Mouse (Mus musculus) neural tube, embryonic 14.5 days (tissue): Measurements from ENCODE around the gene Mef2b. TPM values are rescaled to one million over a fixed set of nuclear protein-coding genes. Genes with fewer than 3 reads are reported as not detected.

ENCODE experiments used
- ATAC-seq: fragments of 200-750 bp; cut with Nextera tagmentation; 2 replicates; pipeline ENCODE4 v1.8.0; 2017; ENCODE audit warnings: low read depth, mild to moderate bottlenecking, moderate TSS enrichment, moderate library complexity
- H3K27ac ChIP-seq: fragments of 300-500 bp; sonication (generic); 2 replicates; pipeline ENCODE4 v1.5.1; 2014; ENCODE audit warnings: low read depth, mild to moderate bottlenecking, control low read depth, low read length, moderate library complexity, mixed read lengths
- H3K27me3 ChIP-seq: fragments of 300-500 bp; sonication (generic); 2 replicates; pipeline ENCODE4 v1.6.1; 2014; ENCODE audit warnings: low read length; ENCODE audit not compliant: control insufficient read depth, insufficient read depth
- H3K36me3 ChIP-seq: fragments of 300-500 bp; sonication (generic); 2 replicates; pipeline ENCODE4 v1.6.1; 2014; ENCODE audit warnings: low read length, mixed read lengths; ENCODE audit not compliant: control insufficient read depth, insufficient read depth
- H3K4me1 ChIP-seq: fragments of 300-500 bp; sonication (generic); 2 replicates; pipeline ENCODE4 v1.6.1; 2014; ENCODE audit warnings: low read length; ENCODE audit not compliant: control insufficient read depth, insufficient read depth
- H3K4me2 ChIP-seq: fragments of 300-500 bp; sonication (generic); 2 replicates; pipeline ENCODE4 v1.6.1; 2014; ENCODE audit warnings: mild to moderate bottlenecking, low read depth, low read length, control low read depth
- H3K4me3 ChIP-seq: fragments of 300-500 bp; sonication (generic); 2 replicates; pipeline ENCODE4 v1.5.1; 2014; ENCODE audit warnings: low read depth, low read length, control low read depth, mixed read lengths
- H3K9ac ChIP-seq: fragments of 300-500 bp; sonication (generic); replicated peaks from 2 replicates; pipeline ENCODE4 v1.6.1; 2014; ENCODE audit warnings: low read depth, mild to moderate bottlenecking, control low read depth, low read length, mixed read lengths
- H3K9me3 ChIP-seq: fragments of 300-500 bp; sonication (generic); 2 replicates; pipeline ENCODE4 v1.6.1; 2016; ENCODE audit warnings: low read length; ENCODE audit not compliant: control insufficient read depth
- WGBS: fragments of 180-500 bp; shearing (Covaris S2); extraction: QIAGEN DNeasy Blood & Tissue Kit; methylation state at CpG from one replicate; pipeline ENCODE4 v1.1.7; 2014; 5-methylcytosine and 5-hydroxymethylcytosine counted together
- polyA plus RNA-seq: library from polyadenylated mRNA; unstranded; fragments of >200 nt; fragmentation: Nextera tagmentation; extraction: Ambion mirVana; gene quantifications from 2 replicates; pipeline ENCODE4 v1.2.1, GENCODE M21; 2014

The Mef2b gene
- polyA plus RNA-seq, 1 experiment from 2014 or later: 0.72 TPM

- no peak overlapping the region for H3K4me3 ChIP-seq
- peak; percentile 83 for ATAC-seq
- no peaks in the 10 kb centered on the region for H3K36me3 ChIP-seq
- 6% methylated on average over 21 of the region's 21 CpGs for WGBS
- H3K27me3 ChIP-seq: peaks cover 8% of the 10 kb centered on the region
- H3K9me3 ChIP-seq: no peaks in the 10 kb centered on the region
- peak overlapping the region; percentile 26 for H3K4me2 ChIP-seq
- H3K4me1 ChIP-seq: no peaks in the 10 kb centered on the region; the same call in 1 of the 2 replicates
- H3K9ac ChIP-seq: no peak overlapping the region
- H3K27ac ChIP-seq: no peak overlapping the region
These were observed 27.1 kb downstream of the Mef2b start for GRCm38 (mm10) chr8:70166504-70167110.

GRCm38 (mm10) chr8:70170116-70170515 lies 30.6 kb downstream of the Mef2b start:
- H3K36me3 ChIP-seq: no peaks in the 10 kb centered on the region
- no peak for ATAC-seq
- WGBS: 83% methylated on average over 3 of the region's 3 CpGs
- H3K4me1 ChIP-seq: peaks cover 4% of the 10 kb centered on the region; the same call in 1 of the 2 replicates
- H3K9ac ChIP-seq: no peak overlapping the region
- no peak overlapping the region for H3K4me2 ChIP-seq
- no peak overlapping the region for H3K4me3 ChIP-seq
- H3K27ac ChIP-seq: no peak overlapping the region
- no peaks in the 10 kb centered on the region for H3K9me3 ChIP-seq
- peaks cover 8% of the 10 kb centered on the region for H3K27me3 ChIP-seq

- Histone ChIP-seq H3K9me3 (no peaks in the 10 kb centered on the region), H3K27ac (no peak overlapping the region), H3K36me3 (no peaks in the 10 kb centered on the region), H3K27me3 (peaks cover 3% of the 10 kb centered on the region; the same call in 1 of the 2 replicates), H3K4me2 (no peak overlapping the region), H3K4me3 (no peak overlapping the region), H3K4me1 (peaks cover 4% of the 10 kb centered on the region; the same call in 1 of the 2 replicates), H3K9ac (no peak overlapping the region)
- no peak for ATAC-seq
- WGBS: 86% methylated on average over 3 of the region's 3 CpGs
These were observed 31.2 kb downstream of the Mef2b start for GRCm38 (mm10) chr8:70170748-70171147.

- H3K4me2 ChIP-seq: no peak overlapping the region
- no peak for ATAC-seq
- WGBS: 92% methylated on average over 7 of the region's 7 CpGs
These were observed 31.7 kb downstream of the Mef2b start for GRCm38 (mm10) chr8:70171240-70171639.

GRCm38 (mm10) chr8:70172043-70172681 lies 32.7 kb downstream of the Mef2b start, which contains the start of gene Tmem161a:
Gene Tmem161a (plus strand): TSS chr8:70172356.
- peak; percentile 97 for ATAC-seq
- WGBS: 3% methylated on average over 27 of the region's 27 CpGs
- no peak within 1 kb of the TSS for H3K27ac ChIP-seq
- peak within 1 kb of the TSS; percentile 69 for H3K9ac ChIP-seq
- H3K9me3 ChIP-seq: no peaks in the 10 kb centered on the region
- H3K36me3 ChIP-seq: no peaks in the 10 kb centered on the region; the same call in 1 of the 2 replicates
- H3K27me3 ChIP-seq: no peaks in the 10 kb centered on the region
- peaks cover 4% of the 10 kb centered on the region; the same call in 1 of the 2 replicates for H3K4me1 ChIP-seq
- H3K4me3 ChIP-seq: peak within 1 kb of the TSS; percentile 75
- H3K4me2 ChIP-seq: peak within 1 kb of the TSS; percentile 60

More at GRCm38 (mm10) chr8:70171240-70171639, 31.7 kb downstream of the Mef2b start:
- H3K36me3 ChIP-seq: no peaks in the 10 kb centered on the region
- H3K9me3 ChIP-seq: no peaks in the 10 kb centered on the region
- no peak overlapping the region for H3K27ac ChIP-seq
- H3K4me3 ChIP-seq: no peak overlapping the region
- no peaks in the 10 kb centered on the region for H3K27me3 ChIP-seq
- H3K9ac ChIP-seq: no peak overlapping the region
- peaks cover 4% of the 10 kb centered on the region; the same call in 1 of the 2 replicates for H3K4me1 ChIP-seq

- WGBS: 74% methylated on average over 5 of the region's 5 CpGs
- peak overlapping the region; percentile 60; the same call in 1 of the 2 replicates for H3K4me2 ChIP-seq
- no peak overlapping the region for H3K4me3 ChIP-seq
- no peak overlapping the region for H3K9ac ChIP-seq
- H3K4me1 ChIP-seq: peaks cover 4% of the 10 kb centered on the region; the same call in 1 of the 2 replicates
- no peaks in the 10 kb centered on the region for H3K27me3 ChIP-seq
- H3K36me3 ChIP-seq: no peaks in the 10 kb centered on the region; the same call in 1 of the 2 replicates
- ATAC-seq: no peak
- H3K27ac ChIP-seq: no peak overlapping the region
- no peaks in the 10 kb centered on the region for H3K9me3 ChIP-seq
These were observed 33.8 kb downstream of the Mef2b start for GRCm38 (mm10) chr8:70173320-70173719.

GRCm38 (mm10) chr8:70174079-70174478 lies 34.6 kb downstream of the Mef2b start:
- H3K27me3 ChIP-seq: no peaks in the 10 kb centered on the region
- no peak overlapping the region for H3K27ac ChIP-seq
- no peak for ATAC-seq
- no peak overlapping the region for H3K4me2 ChIP-seq
- H3K36me3 ChIP-seq: no peaks in the 10 kb centered on the region; the same call in 1 of the 2 replicates
- no peak overlapping the region for H3K4me3 ChIP-seq
- 92% methylated on average over 7 of the region's 7 CpGs for WGBS
- peaks cover 4% of the 10 kb centered on the region; the same call in 1 of the 2 replicates for H3K4me1 ChIP-seq
- no peaks in the 10 kb centered on the region for H3K9me3 ChIP-seq
- H3K9ac ChIP-seq: no peak overlapping the region

GRCm38 (mm10) chr8:70178231-70178630 lies 38.7 kb downstream of the Mef2b start:
- Histone ChIP-seq H3K4me3 (no peak overlapping the region), H3K9me3 (no peaks in the 10 kb centered on the region), H3K27me3 (no peaks in the 10 kb centered on the region), H3K36me3 (peaks cover 18% of the 10 kb centered on the region), H3K4me1 (peaks cover 2% of the 10 kb centered on the region; the same call in 1 of the 2 replicates), H3K4me2 (no peak overlapping the region), H3K9ac (no peak overlapping the region), H3K27ac (no peak overlapping the region)
- no peak for ATAC-seq
- WGBS: 94% methylated on average over 2 of the region's 2 CpGs

- ATAC-seq: no peak
- Histone ChIP-seq H3K36me3 (peaks cover 18% of the 10 kb centered on the region), H3K27me3 (no peaks in the 10 kb centered on the region), H3K9me3 (no peaks in the 10 kb centered on the region), H3K27ac (no peak overlapping the region), H3K4me3 (no peak overlapping the region), H3K4me2 (no peak overlapping the region), H3K9ac (no peak overlapping the region), H3K4me1 (no peaks in the 10 kb centered on the region)
- WGBS: 98% methylated on average over 4 of the region's 4 CpGs
These were observed 39.6 kb downstream of the Mef2b start for GRCm38 (mm10) chr8:70179082-70179481.
